Mouse (Mus musculus) mature B cell (primary cell): ENCODE results near the gene Filip1l.

Experiments
- in situ Hi-C: fragments of 300-500 bp; cut with MboI; formaldehyde crosslinking; loops from 2 replicates; pipeline ENCODE4 v1.14.3; 2019

The Filip1l gene

DNA sequence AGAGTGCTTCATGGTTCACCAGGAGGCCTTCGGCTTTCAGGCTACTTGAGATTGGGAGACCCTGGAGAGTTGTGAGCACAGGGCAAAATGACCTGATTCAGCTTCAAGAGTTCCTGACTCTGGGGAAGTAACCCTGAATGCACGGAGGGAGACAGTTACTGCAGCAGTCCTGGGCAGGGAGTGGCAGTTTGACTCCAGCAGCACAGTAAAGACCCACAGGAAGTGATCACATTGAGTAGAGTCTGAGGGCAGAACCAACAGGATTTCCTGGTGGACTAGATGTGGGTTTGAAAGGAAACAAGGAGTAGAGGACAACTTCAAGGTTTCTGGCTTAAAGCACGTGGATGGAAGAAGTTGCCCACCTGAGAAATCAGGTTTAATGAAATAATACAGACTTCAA is 81.7 kb downstream of the Filip1l start:
- in situ Hi-C loops, result no loop called here

- in situ Hi-C loops, result no loop called here
Measured at GRCm38 (mm10) chr16:57437523-57438287, 84.8 kb downstream of the Filip1l start.

- in situ Hi-C loops, result no loop called here
Measured at GRCm38 (mm10) chr16:57438288-57438685, 85.4 kb downstream of the Filip1l start.

GRCm38 (mm10) chr16:57439206-57439605 is 86.3 kb downstream of the Filip1l start:
- in situ Hi-C loops, result no loop called here

- in situ Hi-C loops, result no loop called here
Measured at GRCm38 (mm10) chr16:57440706-57441437, 88.0 kb downstream of the Filip1l start.

GRCm38 (mm10) chr16:57445096-57446094 is 92.5 kb downstream of the Filip1l start:
- in situ Hi-C loops, result no loop called here

DNA sequence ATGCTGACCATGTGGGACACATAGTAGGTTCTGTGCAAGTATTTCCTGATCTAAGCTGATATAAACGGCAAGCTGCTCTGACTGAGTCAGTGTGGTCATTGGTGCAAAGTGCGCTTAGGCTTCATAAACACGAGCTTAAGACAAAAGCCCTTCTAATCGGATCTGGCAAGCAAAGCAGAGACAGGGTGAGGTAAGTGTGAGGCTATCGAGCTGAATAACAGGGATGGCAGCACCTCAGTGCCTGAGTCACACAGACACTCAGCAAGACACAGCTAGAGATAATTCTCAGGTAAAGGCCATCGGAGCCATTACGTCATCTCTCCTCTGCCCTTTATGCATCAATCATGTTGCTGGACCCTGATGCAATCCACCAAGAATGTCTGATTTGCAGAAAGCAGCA is 100.1 kb downstream of the Filip1l start:
- in situ Hi-C loops, result no loop called here

GRCm38 (mm10) chr16:57454106-57454763 is 101.3 kb downstream of the Filip1l start:
- in situ Hi-C loops, result no loop called here

- in situ Hi-C loops, result no loop called here
Measured at GRCm38 (mm10) chr16:57455573-57455972, 102.7 kb downstream of the Filip1l start.

DNA sequence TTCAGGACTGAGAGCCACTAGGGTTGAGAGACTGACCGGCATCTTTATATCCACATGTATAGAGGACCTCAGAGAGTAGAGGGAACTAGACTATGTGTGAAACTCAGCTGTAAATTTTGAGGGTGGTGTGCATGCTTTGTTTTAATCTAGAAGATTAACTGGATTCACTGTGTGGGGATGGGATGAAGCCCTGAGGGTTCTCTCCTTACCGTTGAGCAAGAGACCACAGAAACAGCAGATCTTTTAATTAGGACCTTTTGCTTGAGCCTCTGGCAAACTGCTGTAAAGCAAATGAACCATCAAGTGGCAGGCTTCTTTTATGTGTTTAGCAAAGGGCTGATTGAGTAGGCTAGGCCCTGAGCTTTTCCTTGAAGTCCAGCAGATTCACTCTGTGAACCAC is 103.1 kb downstream of the Filip1l start:
- in situ Hi-C loops, result no loop called here

DNA sequence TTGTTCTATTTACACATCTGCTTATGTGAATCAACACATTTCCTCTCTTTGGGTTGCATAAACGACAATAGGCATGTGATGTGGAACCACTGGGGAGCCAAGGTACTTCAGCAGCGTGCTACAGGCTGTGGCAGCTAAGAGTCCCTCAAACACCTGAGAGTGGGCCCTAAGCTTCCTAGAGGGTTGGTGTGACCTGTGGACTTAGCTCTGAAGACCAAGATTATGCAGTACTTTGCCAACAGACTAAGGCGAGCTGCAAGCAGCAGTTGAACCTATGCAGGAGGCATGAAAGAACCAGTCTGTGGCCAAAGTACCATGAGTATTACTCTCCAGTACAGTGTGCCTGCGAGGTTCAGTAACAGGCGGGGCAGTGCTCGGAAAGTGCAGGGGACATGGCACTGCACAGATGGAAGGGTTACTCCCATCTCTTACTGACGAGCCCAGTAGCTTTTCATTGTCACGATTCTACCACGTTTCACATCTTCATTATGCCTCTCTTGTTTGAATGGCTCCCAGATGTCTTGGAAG is 112.6 kb downstream of the Filip1l start:
- in situ Hi-C loops, result no loop called here

DNA sequence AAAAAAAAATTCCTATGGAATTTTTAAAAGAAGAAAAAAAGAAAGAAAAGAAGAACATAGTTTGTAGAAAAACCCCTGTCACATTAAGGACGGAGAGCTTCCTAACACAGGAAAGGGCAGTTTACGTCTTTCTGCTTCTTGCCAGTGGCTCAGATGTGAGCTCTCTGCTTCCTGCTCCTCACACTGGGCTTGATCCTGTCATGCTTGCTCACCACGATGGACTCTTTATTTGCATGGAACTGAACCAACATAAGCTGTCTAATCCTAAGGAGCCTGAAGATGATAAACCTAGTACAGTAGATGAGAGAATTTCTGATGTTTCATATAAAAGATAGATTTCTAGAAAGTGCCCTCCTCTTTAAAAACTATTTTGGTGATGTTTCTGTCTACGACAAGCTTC is 116.4 kb downstream of the Filip1l start:
- in situ Hi-C loops, result no loop called here

GRCm38 (mm10) chr16:57469869-57470268 is 117.0 kb downstream of the Filip1l start:
- in situ Hi-C loops, result no loop called here

DNA sequence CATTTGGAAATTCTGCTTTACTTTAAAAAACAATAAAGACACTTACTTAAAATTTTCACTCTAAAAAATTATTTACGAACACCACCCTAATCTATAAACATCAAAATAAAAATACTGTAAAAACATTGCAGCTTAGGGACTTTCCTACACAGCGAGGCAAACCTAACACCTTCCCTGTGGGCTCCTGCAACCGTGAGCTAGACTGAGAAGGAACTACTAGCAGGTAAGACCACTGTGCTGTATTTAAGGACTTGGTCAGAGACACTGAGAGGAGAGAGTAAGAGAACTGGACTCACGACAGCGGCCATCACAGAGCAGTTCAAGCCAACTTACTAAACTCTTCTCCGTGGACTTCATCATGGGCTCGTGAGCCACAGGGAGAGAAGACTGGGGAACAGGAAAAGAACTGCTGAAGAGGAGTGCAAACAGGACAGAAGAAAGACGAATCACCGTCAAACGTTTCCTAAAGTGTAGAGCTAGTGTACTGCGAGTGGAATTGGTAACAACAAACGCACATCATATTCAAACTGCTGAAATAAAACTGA is 117.5 kb downstream of the Filip1l start:
- in situ Hi-C loops, result no loop called here

- in situ Hi-C loops, result no loop called here
Measured at GRCm38 (mm10) chr16:57471071-57471470, 118.2 kb downstream of the Filip1l start.

DNA sequence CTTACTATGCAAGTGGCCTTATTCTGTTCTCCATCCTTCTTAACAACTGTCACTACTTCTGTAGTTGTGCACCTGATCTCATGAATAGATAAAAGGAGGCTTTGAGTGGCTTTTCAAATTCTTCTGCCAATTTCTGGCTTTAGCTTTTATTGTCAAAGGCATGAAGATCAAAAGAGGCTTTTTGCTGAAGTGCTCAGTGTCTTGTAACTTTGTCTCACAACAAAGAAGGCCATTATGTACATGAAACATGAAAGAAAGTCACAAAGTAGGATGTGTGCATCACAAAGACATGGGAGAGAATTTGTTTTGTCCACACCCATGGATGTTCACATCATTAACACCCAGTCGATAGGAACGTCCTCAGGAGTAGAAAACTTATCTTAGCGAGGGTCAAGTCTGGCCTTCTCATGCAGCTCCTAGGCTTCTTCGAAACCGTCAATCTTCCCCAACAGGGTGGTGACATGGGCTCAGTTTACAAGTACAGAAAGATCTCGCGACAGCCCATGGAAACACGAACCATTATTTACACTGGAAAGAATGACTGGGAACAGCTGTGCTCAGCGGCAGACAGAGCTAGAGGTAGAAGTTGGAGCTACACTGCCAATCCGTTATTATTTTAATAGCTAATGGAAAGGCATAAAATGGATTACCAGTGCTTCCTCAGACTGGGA is 120.7 kb downstream of the Filip1l start:
- in situ Hi-C loops, result no loop called here

- in situ Hi-C loops, result no loop called here
Measured at GRCm38 (mm10) chr16:57478451-57478850, 125.6 kb downstream of the Filip1l start.

- in situ Hi-C loops, result no loop called here
Measured at GRCm38 (mm10) chr16:57479776-57480175, 126.9 kb downstream of the Filip1l start.

GRCm38 (mm10) chr16:57482264-57482663 is 129.4 kb downstream of the Filip1l start:
- in situ Hi-C loops, result no loop called here

DNA sequence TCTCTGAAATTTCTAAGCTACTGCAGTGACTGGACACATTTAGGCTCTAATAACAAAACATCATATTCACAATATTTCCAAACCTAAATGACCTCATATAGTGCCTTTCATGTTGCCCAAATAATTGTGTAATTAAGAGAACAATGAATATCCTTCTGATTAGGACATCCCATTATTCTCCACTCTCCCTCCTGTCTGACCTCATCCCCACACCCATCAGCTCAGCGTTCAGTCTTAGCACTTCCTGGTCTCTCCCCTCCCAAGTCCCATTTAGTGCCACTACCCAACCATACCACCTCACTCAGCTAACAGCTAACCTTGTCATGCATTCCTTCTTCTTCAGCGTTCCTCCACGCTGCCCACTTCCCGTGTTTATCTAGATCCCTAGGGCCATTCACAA is 130.0 kb downstream of the Filip1l start:
- in situ Hi-C loops, result no loop called here
